Mouse (Mus musculus): ENCODE measurements around the gene 9130019O22Rik. TPM values are rescaled to one million over a fixed set of nuclear protein-coding genes. Genes with fewer than 3 reads are reported as not detected.
"Not testable (repeated sequence)": the region's sequence is repeated elsewhere in the genome, so short reads cannot be mapped to it uniquely, and the experiment has no call there.

The 9130019O22Rik gene
- polyA plus RNA-seq, 1 experiment from 2014 or later, result 3.9 TPM

DNA sequence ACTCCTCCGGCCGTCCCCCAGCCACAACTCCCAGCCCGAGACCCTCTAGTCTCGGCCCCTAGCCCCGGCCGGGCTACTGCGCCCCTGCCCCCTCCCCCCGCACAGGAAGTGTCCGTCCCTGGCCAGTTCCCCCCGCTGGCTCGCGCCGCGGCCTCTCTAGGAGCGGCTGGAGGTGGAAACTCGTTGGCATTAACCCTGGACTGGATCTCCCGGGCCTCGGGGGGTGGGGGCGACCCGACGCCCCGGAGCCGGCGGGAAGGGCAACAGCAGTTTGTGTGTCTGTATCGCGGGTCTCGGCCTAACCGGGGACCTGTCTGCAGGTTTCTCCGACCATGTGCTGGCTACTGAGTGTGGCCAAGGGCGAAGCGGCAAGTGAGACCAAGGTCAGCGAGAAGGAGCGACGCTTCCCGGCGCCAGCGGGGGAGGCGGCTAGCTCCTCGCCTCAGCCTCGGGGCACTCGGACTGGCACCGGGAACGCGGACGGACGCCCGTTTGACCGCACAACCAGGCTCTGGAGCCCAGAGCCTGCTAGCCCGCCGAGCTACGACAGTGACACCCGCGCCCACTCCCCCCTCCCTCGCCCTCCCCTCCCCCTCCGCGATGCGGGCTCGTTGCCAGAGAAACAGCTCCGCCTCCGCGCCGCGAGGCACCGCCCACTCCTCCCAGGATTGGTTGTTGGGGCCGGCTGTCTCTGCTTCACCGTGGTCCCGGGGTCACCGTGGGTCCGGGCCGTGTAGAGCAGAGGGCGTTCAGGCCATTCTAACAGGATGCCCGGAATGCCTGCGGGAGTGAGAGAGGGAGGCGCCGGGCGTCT lies 41.2 kb downstream of the 9130019O22Rik start, which contains the start of gene Zfp768:
Gene Zfp768 (minus strand): TSS at position 78 of the 814 bp plus-strand sequence.
- peak within 1 kb of the TSS; percentile 93 for H3K27ac ChIP-seq (replicated peaks)
- no peaks in the 10 kb centered on the region for H3K9me3 ChIP-seq
- WGBS, result under 1% methylated on average over 73 of the region's 76 CpGs
- peak within 1 kb of the TSS; percentile 90 for H3K4me3 ChIP-seq
- ATAC-seq (ENCODE audit: low FRiP score, low read depth), result peak; percentile 91
- peak within 1 kb of the TSS; percentile 96 for H3K9ac ChIP-seq
- peak within 1 kb of the TSS; percentile 81 for H3K4me2 ChIP-seq
- H3K36me3 ChIP-seq, result peaks cover 10% of the 10 kb centered on the region; the same call in 1 of the 2 replicates
- H3K4me1 ChIP-seq (replicated peaks), result peaks cover 28% of the 10 kb centered on the region
- no peaks in the 10 kb centered on the region for H3K27me3 ChIP-seq

DNA sequence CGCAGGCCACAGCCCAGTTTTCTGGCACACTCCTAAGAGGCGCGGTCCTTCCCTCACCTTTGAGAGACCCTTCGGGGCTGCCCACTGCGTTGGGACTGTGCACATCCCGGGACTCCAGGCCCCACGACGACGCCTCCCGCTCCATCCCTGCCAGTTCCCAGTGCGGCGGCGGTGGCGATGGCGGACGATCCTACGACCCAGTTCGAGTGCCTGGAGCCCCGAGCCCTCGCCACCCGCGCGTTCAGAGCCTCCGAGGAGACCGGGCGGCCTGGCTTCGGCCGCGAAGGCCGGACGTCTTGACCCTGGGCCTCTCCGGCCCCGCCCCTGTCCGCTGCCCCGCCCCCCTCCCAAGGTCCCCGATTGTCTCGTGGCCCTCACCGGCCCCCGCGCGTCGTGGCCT lies 41.9 kb downstream of the 9130019O22Rik start:
- Histone ChIP-seq H3K27me3 (no peaks in the 10 kb centered on the region), H3K4me2 (peak overlapping the region; percentile 81), H3K36me3 (peaks cover 10% of the 10 kb centered on the region; the same call in 1 of the 2 replicates), H3K4me1 (replicated peaks) (peaks cover 28% of the 10 kb centered on the region), H3K9ac (peak overlapping the region; percentile 96), H3K27ac (replicated peaks) (peak overlapping the region; percentile 93), H3K4me3 (peak overlapping the region; percentile 90), H3K9me3 (no peaks in the 10 kb centered on the region)
- under 1% methylated on average over 42 of the region's 42 CpGs for WGBS
- ATAC-seq (ENCODE audit: low FRiP score, low read depth), result peak; percentile 36

- Histone ChIP-seq H3K9ac (peak overlapping the region; percentile 96), H3K4me1 (replicated peaks) (peaks cover 28% of the 10 kb centered on the region), H3K4me2 (peak overlapping the region; percentile 81), H3K36me3 (peaks cover 10% of the 10 kb centered on the region; the same call in 1 of the 2 replicates), H3K27ac (replicated peaks) (no peak overlapping the region), H3K4me3 (peak overlapping the region; percentile 90), H3K27me3 (no peaks in the 10 kb centered on the region), H3K9me3 (no peaks in the 10 kb centered on the region)
- WGBS, result 91% methylated on average over 8 of the region's 8 CpGs
- ATAC-seq (ENCODE audit: low FRiP score, low read depth), result no peak
Measured at GRCm38 (mm10) chr7:127344371-127344770, 42.6 kb downstream of the 9130019O22Rik start.

- H3K4me3 ChIP-seq, result no peak overlapping the region
- no peak overlapping the region for H3K4me2 ChIP-seq
- ATAC-seq (ENCODE audit: low FRiP score, low read depth), result no peak
- H3K27ac ChIP-seq (replicated peaks), result no peak overlapping the region
- H3K36me3 ChIP-seq, result peaks cover 10% of the 10 kb centered on the region; the same call in 1 of the 2 replicates
- WGBS, result 94% methylated on average over 38 of the region's 38 CpGs
- H3K9me3 ChIP-seq, result no peaks in the 10 kb centered on the region
- H3K4me1 ChIP-seq (replicated peaks), result peaks cover 28% of the 10 kb centered on the region
- no peaks in the 10 kb centered on the region for H3K27me3 ChIP-seq
- H3K9ac ChIP-seq, result no peak overlapping the region
Measured at GRCm38 (mm10) chr7:127343351-127344019, 43.5 kb downstream of the 9130019O22Rik start.

GRCm38 (mm10) chr7:127342888-127343287 lies 44.1 kb downstream of the 9130019O22Rik start:
- H3K9me3 ChIP-seq, result no peaks in the 10 kb centered on the region
- H3K27ac ChIP-seq (replicated peaks), result no peak overlapping the region
- ATAC-seq (ENCODE audit: low FRiP score, low read depth), result no peak
- H3K27me3 ChIP-seq, result no peaks in the 10 kb centered on the region
- peaks cover 10% of the 10 kb centered on the region; the same call in 1 of the 2 replicates for H3K36me3 ChIP-seq
- H3K4me2 ChIP-seq, result no peak overlapping the region
- H3K9ac ChIP-seq, result no peak overlapping the region
- 93% methylated on average over 7 of the region's 7 CpGs for WGBS
- peaks cover 28% of the 10 kb centered on the region for H3K4me1 ChIP-seq (replicated peaks)
- no peak overlapping the region for H3K4me3 ChIP-seq

DNA sequence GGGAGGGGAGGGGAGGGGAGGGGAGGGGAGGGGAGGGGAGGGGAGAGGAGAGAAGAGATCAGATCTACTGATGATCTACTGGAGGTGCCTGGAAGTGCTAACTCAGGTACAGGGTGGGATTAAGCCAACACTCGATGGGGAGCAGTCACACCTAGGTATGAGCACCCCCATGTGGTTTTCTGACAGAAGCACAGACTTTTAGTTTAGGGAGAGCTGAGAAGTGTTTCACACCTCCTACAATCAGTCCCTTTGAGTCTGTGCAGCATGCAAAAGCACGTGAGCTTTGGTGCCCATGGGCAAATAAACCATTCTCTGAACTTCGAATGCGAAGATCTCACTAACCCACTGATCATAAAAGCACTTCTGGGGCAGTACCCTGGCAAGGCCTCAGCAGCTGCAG lies 44.6 kb downstream of the 9130019O22Rik start:
- Histone ChIP-seq H3K4me3 (no peak overlapping the region), H3K9ac (no peak overlapping the region), H3K36me3 (peaks cover 10% of the 10 kb centered on the region; the same call in 1 of the 2 replicates), H3K9me3 (no peaks in the 10 kb centered on the region), H3K27ac (replicated peaks) (no peak overlapping the region), H3K4me1 (replicated peaks) (peaks cover 28% of the 10 kb centered on the region), H3K4me2 (no peak overlapping the region), H3K27me3 (no peaks in the 10 kb centered on the region)
- ATAC-seq (ENCODE audit: low FRiP score, low read depth), result no peak
- 71% methylated on average over 4 of the region's 4 CpGs for WGBS

DNA sequence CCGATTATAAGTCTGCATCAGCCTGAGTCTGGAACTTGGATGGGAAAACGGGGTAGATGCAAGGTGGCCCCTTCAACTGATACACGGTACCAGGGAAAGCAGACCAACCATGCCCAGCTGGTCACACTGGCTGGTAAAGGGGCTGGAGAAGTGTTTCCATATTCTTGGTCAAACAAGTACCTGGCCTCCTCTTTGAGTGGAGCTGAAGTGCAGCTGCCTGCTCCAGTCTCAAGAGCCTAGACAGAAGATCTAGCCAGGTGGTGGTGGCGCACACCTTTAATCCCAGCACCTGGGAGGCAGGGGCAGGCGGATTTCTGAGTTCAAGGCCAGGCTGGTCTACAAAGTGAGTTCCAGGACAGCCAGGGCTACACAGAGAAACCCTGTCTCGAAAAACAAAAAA lies 45.1 kb downstream of the 9130019O22Rik start:
- WGBS, result 93% methylated on average over 6 of the region's 6 CpGs
- H3K36me3 ChIP-seq, result peaks cover 10% of the 10 kb centered on the region; the same call in 1 of the 2 replicates
- not testable (repeated sequence) for H3K9ac ChIP-seq; H3K27me3 ChIP-seq; H3K27ac ChIP-seq (replicated peaks); H3K4me2 ChIP-seq; H3K9me3 ChIP-seq; H3K4me3 ChIP-seq; ATAC-seq (ENCODE audit: low FRiP score, low read depth)
- peaks cover 26% of the 10 kb centered on the region for H3K4me1 ChIP-seq (replicated peaks)

- no peak overlapping the region for H3K9ac ChIP-seq
Measured at GRCm38 (mm10) chr7:127341356-127341755, 45.6 kb downstream of the 9130019O22Rik start.

GRCm38 (mm10) chr7:127337636-127338035 lies 49.3 kb downstream of the 9130019O22Rik start:
- no peak overlapping the region for H3K4me2 ChIP-seq
- no peak overlapping the region for H3K4me3 ChIP-seq
- H3K9me3 ChIP-seq, result no peaks in the 10 kb centered on the region
- 85% methylated on average over 4 of the region's 4 CpGs for WGBS
- H3K27me3 ChIP-seq, result no peaks in the 10 kb centered on the region
- no peak for ATAC-seq (ENCODE audit: low FRiP score, low read depth)
- H3K27ac ChIP-seq (replicated peaks), result no peak overlapping the region
- no peaks in the 10 kb centered on the region for H3K36me3 ChIP-seq
- 0 out of 2 replicates have a peak, but pooled peaks cover under 1% of the 10 kb centered on the region for H3K4me1 ChIP-seq (replicated peaks)
- H3K9ac ChIP-seq, result no peak overlapping the region

More at GRCm38 (mm10) chr7:127341356-127341755, 45.6 kb downstream of the 9130019O22Rik start:
- Histone ChIP-seq H3K9me3 (no peaks in the 10 kb centered on the region), H3K4me1 (replicated peaks) (peaks cover 20% of the 10 kb centered on the region), H3K27me3 (no peaks in the 10 kb centered on the region), H3K36me3 (peaks cover 10% of the 10 kb centered on the region; the same call in 1 of the 2 replicates), H3K4me2 (no peak overlapping the region), H3K27ac (replicated peaks) (no peak overlapping the region), H3K4me3 (no peak overlapping the region)
- no peak for ATAC-seq (ENCODE audit: low FRiP score, low read depth)
- 94% methylated on average over 8 of the region's 8 CpGs for WGBS

DNA sequence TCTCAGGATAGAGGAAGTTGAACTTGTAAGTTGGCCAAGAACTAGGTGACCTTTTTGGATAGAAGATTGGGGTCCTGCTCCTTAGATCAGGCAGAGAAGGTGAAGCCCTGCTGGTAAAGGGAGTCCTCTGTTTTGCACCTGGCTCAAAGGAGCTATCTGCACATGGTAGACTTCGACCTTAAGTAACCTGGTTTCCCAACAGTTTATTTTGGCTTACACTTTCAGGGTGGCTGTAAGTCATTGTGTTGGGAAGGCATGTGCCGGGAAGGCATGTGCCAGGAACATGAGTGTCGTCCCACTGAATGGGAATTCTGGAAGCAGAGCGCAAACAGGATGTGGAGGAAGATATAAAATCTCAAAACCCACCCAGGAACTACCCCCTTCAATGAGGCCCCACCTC lies 51.4 kb downstream of the 9130019O22Rik start:
- no peak for ATAC-seq (ENCODE audit: low FRiP score, low read depth)
- H3K27me3 ChIP-seq, result no peaks in the 10 kb centered on the region
- H3K9ac ChIP-seq, result no peak overlapping the region
- H3K9me3 ChIP-seq, result no peaks in the 10 kb centered on the region
- no peaks in the 10 kb centered on the region for H3K36me3 ChIP-seq
- no peak overlapping the region for H3K27ac ChIP-seq (replicated peaks)
- 91% methylated on average over 4 of the region's 4 CpGs for WGBS
- no peaks in the 10 kb centered on the region for H3K4me1 ChIP-seq (replicated peaks)
- no peak overlapping the region for H3K4me2 ChIP-seq
- no peak overlapping the region for H3K4me3 ChIP-seq

- H3K9ac ChIP-seq, result no peak overlapping the region
- H3K27ac ChIP-seq (replicated peaks), result no peak overlapping the region
- H3K36me3 ChIP-seq, result no peaks in the 10 kb centered on the region
- no peak overlapping the region for H3K4me2 ChIP-seq
- WGBS, result 90% methylated on average over 6 of the region's 6 CpGs
- no peak for ATAC-seq (ENCODE audit: low FRiP score, low read depth)
- H3K27me3 ChIP-seq, result no peaks in the 10 kb centered on the region
- no peaks in the 10 kb centered on the region for H3K4me1 ChIP-seq (replicated peaks)
- H3K9me3 ChIP-seq, result no peaks in the 10 kb centered on the region
- no peak overlapping the region for H3K4me3 ChIP-seq
Measured at GRCm38 (mm10) chr7:127333240-127333639, 53.7 kb downstream of the 9130019O22Rik start.

Data from hindbrain, embryonic 15.5 days (tissue).